Mouse (Mus musculus) CH12.LX (cell line): Measurements from ENCODE around the gene Ttc30b. TPM values are rescaled to one million over a fixed set of nuclear protein-coding genes. Genes with fewer than 3 reads are reported as not detected.
"Not testable (repeated sequence)": the region's sequence is repeated elsewhere in the genome, so short reads cannot be mapped to it uniquely, and the experiment has no call there.

Source experiments
- DNase-seq: peaks from one replicate; pipeline ENCODE4 v3.0.0-alpha.2; 2013; ENCODE audit errors: extremely low read depth
- H3K27ac ChIP-seq: 2 replicates; pipeline ENCODE4 v1.5.1; 2012; ENCODE audit warnings: low read depth, mild to moderate bottlenecking, control low read depth, moderate library complexity; ENCODE audit not compliant: insufficient read depth
- H3K27me3 ChIP-seq: replicated peaks from 2 replicates; pipeline ENCODE3; 2012; ENCODE audit warnings: inconsistent platforms
- H3K36me3 ChIP-seq, 2 experiments: replicated peaks in 1 of 2; 2 replicates each; pipeline versions ENCODE3 to v1.6.1; 2012; ENCODE audit warnings: inconsistent platforms in 1 of 2, low read length in 1 of 2, mild to moderate bottlenecking in 1 of 2, mixed read lengths in 1 of 2, moderate library complexity in 1 of 2; ENCODE audit not compliant: control insufficient read depth in 1 of 2, insufficient read depth in 1 of 2
- H3K4me1 ChIP-seq, 2 experiments: 2 replicates each; pipeline ENCODE4 v1.6.1; 2012; ENCODE audit warnings: inconsistent platforms in 1 of 2, moderate library complexity in 1 of 2; ENCODE audit not compliant: insufficient read depth in 2 of 2, control insufficient read depth in 1 of 2
- H3K4me2 ChIP-seq: 2 replicates; pipeline ENCODE4 v1.6.1; 2012; ENCODE audit warnings: low read depth, mild to moderate bottlenecking, control low read depth; ENCODE audit not compliant: poor library complexity, insufficient read depth, severe bottlenecking
- H3K4me3 ChIP-seq, 3 experiments: fragments of 150-350 bp in 1 of 3; sonication (generic) in 1 of 3; replicated peaks in 1 of 3; 2 replicates each; pipeline versions ENCODE3 to v1.5.1; 2011 to 2012; ENCODE audit warnings: low read depth in 2 of 3, low read length in 2 of 3, mild to moderate bottlenecking in 2 of 3, moderate library complexity in 2 of 3, control low read depth in 1 of 3, improper control_type of control experiment in 1 of 3, inconsistent platforms in 1 of 3, mixed read lengths in 1 of 3; ENCODE audit not compliant: poor library complexity in 1 of 3
- H3K79me2 ChIP-seq: replicated peaks from 2 replicates; pipeline ENCODE4 v1.6.1; 2012; ENCODE audit warnings: mild to moderate bottlenecking, moderate library complexity; ENCODE audit not compliant: control insufficient read depth, poor library complexity, insufficient read depth, severe bottlenecking; ENCODE audit errors: extremely low read depth
- H3K9ac ChIP-seq: 2 replicates; pipeline ENCODE4 v1.6.1; 2012; ENCODE audit warnings: low read depth, mild to moderate bottlenecking, control low read depth, moderate library complexity; ENCODE audit not compliant: insufficient read depth
- H3K9me3 ChIP-seq: replicated peaks from 2 replicates; pipeline ENCODE3; 2012; ENCODE audit warnings: low read length, inconsistent platforms, mixed read lengths
- BHLHE40 ChIP-seq: IDR thresholded peaks from 2 replicates; pipeline ENCODE4 v1.6.1; 2011; ENCODE audit warnings: mild to moderate bottlenecking, low read depth, low read length, improper control_type of control experiment
- CHD1 ChIP-seq: IDR thresholded peaks from 2 replicates; pipeline ENCODE4 v1.6.1; 2012; ENCODE audit warnings: low read depth, low read length, improper control_type of control experiment, inconsistent platforms
- CHD2 ChIP-seq: IDR thresholded peaks from 2 replicates; pipeline ENCODE4 v1.6.1; 2011; ENCODE audit warnings: low read length, improper control_type of control experiment
- ELF1 ChIP-seq: IDR thresholded peaks from 2 replicates; pipeline ENCODE4 v1.6.1; 2014; ENCODE audit warnings: low read depth, mild to moderate bottlenecking, inconsistent platforms, low read length, improper control_type of control experiment
- HCFC1 ChIP-seq: IDR thresholded peaks from 2 replicates; pipeline ENCODE4 v1.6.1; 2012; ENCODE audit warnings: low read depth, mild to moderate bottlenecking, inconsistent platforms, low read length, improper control_type of control experiment
- JUN ChIP-seq: IDR thresholded peaks from 2 replicates; pipeline ENCODE4 v1.6.1; 2011; ENCODE audit warnings: low read depth, mild to moderate bottlenecking, low read length, improper control_type of control experiment, moderate library complexity; ENCODE audit not compliant: insufficient read depth
- MAFK ChIP-seq: IDR thresholded peaks from 2 replicates; pipeline ENCODE4 v1.6.1; 2011; ENCODE audit warnings: low read length, improper control_type of control experiment; ENCODE audit not compliant: insufficient replicate concordance
- MAZ ChIP-seq: IDR thresholded peaks from 2 replicates; pipeline ENCODE4 v1.6.1; 2012; ENCODE audit warnings: low read depth, mild to moderate bottlenecking, inconsistent platforms, low read length, improper control_type of control experiment, moderate library complexity
- NRF1 ChIP-seq: IDR thresholded peaks from 2 replicates; pipeline ENCODE4 v1.6.1; 2014; ENCODE audit warnings: low read depth, mild to moderate bottlenecking, inconsistent platforms, low read length, improper control_type of control experiment, moderate library complexity
- SIN3A ChIP-seq: IDR thresholded peaks from 2 replicates; pipeline ENCODE4 v1.6.1; 2012; ENCODE audit warnings: low read length, improper control_type of control experiment, inconsistent platforms
- ZNF384 ChIP-seq: IDR thresholded peaks from 2 replicates; pipeline ENCODE4 v1.6.1; 2012; ENCODE audit warnings: low read depth, low read length, improper control_type of control experiment, inconsistent platforms
- dilution Hi-C: fragments of 300-500 bp; cut with MboI; formaldehyde crosslinking; loops from 2 replicates; pipeline ENCODE4 v1.14.3; 2020; ENCODE audit warnings: low sequenced_read_pairs; ENCODE audit not compliant: extremely low pct_unique_long_range_greater_than_20kb, extremely low pct_ligation_motif_present
- in situ Hi-C: fragments of 300-500 bp; cut with MboI; formaldehyde crosslinking; loops from 3 replicates; pipeline ENCODE4 v1.14.3; 2019; ENCODE audit warnings: low sequenced_read_pairs, low pct_ligation_motif_present, low pct_unique_long_range_greater_than_20kb, mixed read lengths
- polyA plus RNA-seq: library from polyadenylated mRNA; unstranded; fragments of >175 nt; gene quantifications from 2 replicates; pipeline ENCODE4 v1.2.1, GENCODE M21; 2012; ENCODE audit warnings: low read depth; ENCODE audit not compliant: insufficient read length
- total RNA-seq, 2 experiments: library from RNA; depleted of rRNA; stranded (reverse); fragments of 300-350 nt in 1 of 2; fragments of >200 nt in 1 of 2; gene quantifications; 2 replicates each; pipeline ENCODE4 v1.2.3; 2012 to 2014

Gene Ttc30b
- total and polyA plus RNA-seq, 3 experiments: 0.59 to 2.6 (median 1.5) TPM

- H3K27me3 ChIP-seq: no peaks in the 10 kb centered on the region
- in situ Hi-C loops (loop anchor here (10.0 kb wide), 2 partner anchors 66 to 336 kb away; no protein-coding TSS in a partner anchor), dilution Hi-C loops (no loop called here)
- no peaks in the 10 kb centered on the region for H3K4me1 ChIP-seq
- H3K4me2 ChIP-seq: no peak overlapping the region
- H3K9me3 ChIP-seq: no peaks in the 10 kb centered on the region
- H3K27ac ChIP-seq: no peak overlapping the region
- H3K79me2 ChIP-seq: no peaks in the 10 kb centered on the region
- no peak overlapping the region for H3K4me3 ChIP-seq
- H3K9ac ChIP-seq: no peak overlapping the region
- no peak for DNase-seq
- TF ChIP-seq BHLHE40: no peak
- no peak for TF ChIP-seq MAFK
- no peak for TF ChIP-seq CHD2
- TF ChIP-seq HCFC1: no peak
- no peak for TF ChIP-seq SIN3A
- TF ChIP-seq, all 38 proteins: peak for 0
- no peaks in the 10 kb centered on the region for H3K36me3 ChIP-seq
These were observed 12.3 kb upstream of the Ttc30b start for GRCm38 (mm10) chr2:75950685-75951084.

- H3K9me3 ChIP-seq, in situ Hi-C loops, H3K79me2 ChIP-seq, H3K27ac ChIP-seq, H3K9ac ChIP-seq, dilution Hi-C loops, DNase-seq, H3K27me3 ChIP-seq, H3K4me1 ChIP-seq, H3K4me2 ChIP-seq, H3K36me3 ChIP-seq: not testable (repeated sequence)
- H3K4me3 ChIP-seq: peak overlapping the region in 2 of 3 experiments; percentile 34 to 54
These were observed 767 bp downstream of the Ttc30b start for GRCm38 (mm10) chr2:75937520-75938116.

GRCm38 (mm10) chr2:75936685-75937084 lies 1.7 kb downstream of the Ttc30b start:
- H3K36me3 ChIP-seq, H3K4me2 ChIP-seq, H3K27me3 ChIP-seq, DNase-seq, H3K4me3 ChIP-seq, in situ Hi-C loops, H3K27ac ChIP-seq, H3K4me1 ChIP-seq, H3K79me2 ChIP-seq, H3K9me3 ChIP-seq, dilution Hi-C loops, H3K9ac ChIP-seq: not testable (repeated sequence)

GRCm38 (mm10) chr2:75933541-75933940 lies 4.8 kb downstream of the Ttc30b start:
- Histone ChIP-seq H3K9me3 (no peaks in the 10 kb centered on the region), H3K36me3 (peaks cover 7 to 30% of the 10 kb centered on the region in 2 experiments), H3K79me2 (no peaks in the 10 kb centered on the region), H3K27ac (no peak overlapping the region), H3K4me3 (no peak overlapping the region), H3K4me2 (no peak overlapping the region), H3K4me1 (peaks cover 0 to 3% of the 10 kb centered on the region in 2 experiments; a peak in 1 of 4 replicates), H3K27me3 (no peaks in the 10 kb centered on the region), H3K9ac (no peak overlapping the region)
- dilution Hi-C loops: no loop called here
- TF ChIP-seq CHD1: no peak
- no peak for TF ChIP-seq ELF1
- TF ChIP-seq MAZ: no peak
- no peak for TF ChIP-seq ZNF384
- TF ChIP-seq NRF1: no peak
- no peak for TF ChIP-seq JUN
- in situ Hi-C loops: no loop called here
- DNase-seq: no peak
